Comparison of ENCODE assay signal across 10 mouse cellular contexts in the genomic region with DNA sequence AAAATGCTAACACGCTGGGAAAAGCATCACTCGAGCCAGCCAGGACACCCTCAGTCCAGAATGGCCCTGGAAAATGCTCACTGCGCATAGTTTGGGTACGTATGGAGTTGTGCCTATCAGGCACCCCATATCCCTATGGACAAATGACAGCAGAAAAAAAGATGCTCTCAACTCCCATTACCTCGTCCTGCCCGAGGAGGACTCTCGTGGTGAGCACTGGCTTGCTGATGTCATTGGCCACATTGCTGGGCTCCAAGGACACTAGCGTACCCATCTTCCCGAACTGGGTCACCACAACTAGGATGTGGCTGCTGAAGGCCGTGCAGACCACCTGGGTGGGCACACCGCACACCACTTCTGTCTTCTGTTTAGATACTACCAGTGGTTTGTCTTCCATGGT. TPM values are rescaled to one million over a fixed set of nuclear protein-coding genes. Genes with fewer than 3 reads are reported as not detected.
DNase-seq lines count a peak whose midpoint lies in the region; ATAC-seq and TF ChIP-seq lines count a peak whose summit lies in the region.
"Had no signal": no experiment of that assay in that cellular context is flagged by ENCODE, and none has a peak within 500 bp of the region (broad histone marks: within the 10 kb centered on the region; RNA-seq: fewer than 3 reads in every experiment).

No protein-coding gene starts in this region.

- no peaks in the 10 kb centered on the region for H3K9me3 ChIP-seq in kidney, postnatal 0 days (replicated peaks; ENCODE audit: low read length)
- H3K9me3 ChIP-seq in hindbrain, embryonic 16.5 days (ENCODE audit: control insufficient read depth, low read length): peaks cover 2% of the 10 kb centered on the region; the same call in 1 of the 2 replicates
- H3K9me3 ChIP-seq in midbrain, embryonic 16.5 days (replicated peaks; ENCODE audit: control insufficient read depth, low read length, poor library complexity, severe bottlenecking): no peaks in the 10 kb centered on the region

- no peaks in the 10 kb centered on the region for H3K27me3 ChIP-seq in kidney, postnatal 0 days (ENCODE audit: insufficient read depth, low read length)
- H3K27me3 ChIP-seq in hindbrain, embryonic 16.5 days (replicated peaks; ENCODE audit: control insufficient read depth, insufficient read depth, low read length): no peaks in the 10 kb centered on the region; the same call in 1 of the 2 replicates
- no peaks in the 10 kb centered on the region for H3K27me3 ChIP-seq in midbrain, embryonic 16.5 days (ENCODE audit: control insufficient read depth, insufficient read depth, low read depth, low read length)

- H3K4me2 ChIP-seq in kidney, postnatal 0 days (ENCODE audit: low read length): peak overlapping the region; percentile 88
- H3K4me2 ChIP-seq in hindbrain, embryonic 16.5 days (ENCODE audit: low read length): peak overlapping the region; percentile 98
- peak overlapping the region; percentile 99 for H3K4me2 ChIP-seq in midbrain, embryonic 16.5 days (ENCODE audit: low read length)

- peaks cover 9% of the 10 kb centered on the region for H3K4me1 ChIP-seq in kidney, postnatal 0 days (replicated peaks; ENCODE audit: insufficient read depth, low read length)
- peaks cover 4% of the 10 kb centered on the region for H3K4me1 ChIP-seq in cortical plate, adult 2 months (ENCODE audit: control insufficient read depth, insufficient read depth, low read length)
- H3K4me1 ChIP-seq in hindbrain, embryonic 16.5 days (ENCODE audit: control insufficient read depth, insufficient read depth, low read depth, low read length): peaks cover 16% of the 10 kb centered on the region
- H3K4me1 ChIP-seq in midbrain, embryonic 16.5 days (ENCODE audit: control insufficient read depth, insufficient read depth, low read length): peaks cover 19% of the 10 kb centered on the region

- TF ChIP-seq CTCF in kidney, postnatal 0 days (IDR thresholded peaks at IDR 0.05; ENCODE audit: low read depth): no peak
- no peak for TF ChIP-seq CTCF in cortical plate, adult 2 months (IDR thresholded peaks at IDR 0.05; ENCODE audit: extremely low read depth, insufficient read depth, low read length)

- 42% methylated on average over 11 of the region's 11 CpGs for WGBS in kidney, postnatal 0 days
- 45% methylated on average over 11 of the region's 11 CpGs for WGBS in hindbrain, embryonic 16.5 days
- WGBS in midbrain, embryonic 16.5 days: 44% methylated on average over 11 of the region's 11 CpGs

- ATAC-seq in kidney, postnatal 0 days (replicated peaks; ENCODE audit: low FRiP score, low read depth): no peak
- 0 out of 2 replicates have a peak, but pooled peaks have one; percentile 17 for ATAC-seq in hindbrain, embryonic 16.5 days
- ATAC-seq in midbrain, embryonic 16.5 days: 0 out of 2 replicates have a peak, but pooled peaks have one; percentile 47

- no peak overlapping the region for H3K27ac ChIP-seq in kidney, postnatal 0 days
- H3K27ac ChIP-seq in cortical plate, adult 2 months (ENCODE audit: insufficient read depth, low read length): no peak overlapping the region
- H3K27ac ChIP-seq in hindbrain, embryonic 16.5 days (ENCODE audit: low read depth, low read length): peak overlapping the region; percentile 77; the same call in 1 of the 2 replicates
- peak overlapping the region; percentile 62 for H3K27ac ChIP-seq in midbrain, embryonic 16.5 days (ENCODE audit: low read length)

- no peak for TF ChIP-seq POLR2A in cortical plate, adult 2 months (IDR thresholded peaks at IDR 0.05; ENCODE audit: extremely low read depth, insufficient read depth, low read length)

- peak overlapping the region; percentile 84 for H3K9ac ChIP-seq in kidney, postnatal 0 days (ENCODE audit: low read depth, low read length)
- H3K9ac ChIP-seq in hindbrain, embryonic 16.5 days (ENCODE audit: low read depth, low read length): peak overlapping the region; percentile 93
- H3K9ac ChIP-seq in midbrain, embryonic 16.5 days (ENCODE audit: low read depth, low read length): peak overlapping the region; percentile 85

- DNase-seq in kidney, postnatal 0 days (ENCODE audit: low spot score): no peak
- DNase-seq in kidney, adult 8-10 months: no peak
- no peak for DNase-seq in urinary bladder, postnatal 36 days (ENCODE audit: low spot score in 2 of 2)
- no peak for DNase-seq in adrenal gland, adult 18-20 months (ENCODE audit: low spot score in 2 of 2)
- no peak for DNase-seq in gastrocnemius, adult 8-10 months (ENCODE audit: low spot score in 2 of 2)

- H3K36me3 ChIP-seq in kidney, postnatal 0 days (ENCODE audit: insufficient read depth, low read length): peaks cover 7% of the 10 kb centered on the region; the same call in 1 of the 2 replicates
- peaks cover 22% of the 10 kb centered on the region; the same call in 1 of the 2 replicates for H3K36me3 ChIP-seq in hindbrain, embryonic 16.5 days (ENCODE audit: control insufficient read depth, insufficient read depth, low read length)
- H3K36me3 ChIP-seq in midbrain, embryonic 16.5 days (ENCODE audit: control insufficient read depth, insufficient read depth, low read length): peaks cover 12% of the 10 kb centered on the region; the same call in 1 of the 2 replicates

- peak overlapping the region; percentile 90 for H3K4me3 ChIP-seq in kidney, postnatal 0 days (replicated peaks; ENCODE audit: low read depth, low read length)
- H3K4me3 ChIP-seq in cortical plate, adult 2 months (ENCODE audit: insufficient read depth, low read length): peak overlapping the region; percentile 68
- H3K4me3 ChIP-seq in hindbrain, embryonic 16.5 days (ENCODE audit: low read length): peak overlapping the region; percentile 95
- H3K4me3 ChIP-seq in midbrain, embryonic 16.5 days (ENCODE audit: low read depth, low read length): peak overlapping the region; percentile 87

RNA-seq across cellular contexts. Expression of a gene that starts 0.3 kb away (rescaled TPM):
- polyA plus RNA-seq in kidney, postnatal 0 days (2015; fragmentation: Nextera tagmentation; extraction: Ambion mirVana): not detected in 2 replicates
- polyA plus RNA-seq in cortical plate, adult 2 months (2012; rRNA removed): not detected in 2 replicates
- polyA plus RNA-seq in hindbrain, embryonic 16.5 days (2015; fragmentation: Nextera tagmentation; extraction: Ambion mirVana): not detected in 2 replicates
- not detected in 2 replicates for polyA plus RNA-seq in midbrain, embryonic 16.5 days (2015; fragmentation: Nextera tagmentation; extraction: Ambion mirVana)
- total RNA-seq in adrenal gland, adult 18-20 months (2021): not detected
- total RNA-seq in gastrocnemius, adult 8-10 months (2022): not detected
- polyA plus RNA-seq: large intestine, adult 2 months; urinary bladder, adult 2 months had no signal

RNA-seq across cellular contexts. Expression of a gene that starts 0.7 kb away (rescaled TPM):
- polyA plus RNA-seq in kidney, postnatal 0 days (2015; fragmentation: Nextera tagmentation; extraction: Ambion mirVana): 61.0 and 66.9 TPM in 2 replicates
- 30.5 and 32.9 TPM in 2 replicates for polyA plus RNA-seq in cortical plate, adult 2 months (2012; rRNA removed)
- 70.7 and 73.0 TPM in 2 replicates for polyA plus RNA-seq in hindbrain, embryonic 16.5 days (2015; fragmentation: Nextera tagmentation; extraction: Ambion mirVana)
- 71.8 and 72.5 TPM in 2 replicates for polyA plus RNA-seq in midbrain, embryonic 16.5 days (2015; fragmentation: Nextera tagmentation; extraction: Ambion mirVana)
- 10 to 100 TPM; 18.3 to 19.9 TPM for total RNA-seq in adrenal gland, adult 18-20 months (2021)
- total RNA-seq in gastrocnemius, adult 8-10 months (2022): 10 to 100 TPM in 1 of 4 experiments, 1 to 10 TPM in 3; 7.8 to 10.4 (median 8.8) TPM

RNA-seq across cellular contexts. Expression of a gene that starts 6.2 kb away (rescaled TPM):
- polyA plus RNA-seq in kidney, postnatal 0 days (2015; fragmentation: Nextera tagmentation; extraction: Ambion mirVana): 11.2 and 13.3 TPM in 2 replicates
- 0.04 and 0.21 TPM in 2 replicates for polyA plus RNA-seq in cortical plate, adult 2 months (2012; rRNA removed)
- polyA plus RNA-seq in hindbrain, embryonic 16.5 days (2015; fragmentation: Nextera tagmentation; extraction: Ambion mirVana): 0.05 and 0.09 TPM in 2 replicates
- 0.09 and 0.26 TPM in 2 replicates for polyA plus RNA-seq in midbrain, embryonic 16.5 days (2015; fragmentation: Nextera tagmentation; extraction: Ambion mirVana)
- total RNA-seq in adrenal gland, adult 18-20 months (2021): 1 to 10 TPM in 1 of 2 experiments, under 1 TPM in 1; 0.33 to 1.3 TPM
- 1 to 10 TPM in 2 of 4 experiments, under 1 TPM in 2; 0.41 to 1.4 (median 0.88) TPM for total RNA-seq in gastrocnemius, adult 8-10 months (2022)

RNA-seq across cellular contexts. Expression of a gene that starts 34.6 kb away (rescaled TPM):
- polyA plus RNA-seq in kidney, postnatal 0 days (2015; fragmentation: Nextera tagmentation; extraction: Ambion mirVana): 12.8 and 14.4 TPM in 2 replicates
- polyA plus RNA-seq in cortical plate, adult 2 months (2012; rRNA removed): 7.6 and 7.9 TPM in 2 replicates
- polyA plus RNA-seq in hindbrain, embryonic 16.5 days (2015; fragmentation: Nextera tagmentation; extraction: Ambion mirVana): 12.1 and 13.0 TPM in 2 replicates
- 17.6 and 18.8 TPM in 2 replicates for polyA plus RNA-seq in midbrain, embryonic 16.5 days (2015; fragmentation: Nextera tagmentation; extraction: Ambion mirVana)
- total RNA-seq in adrenal gland, adult 18-20 months (2021): 10 to 100 TPM; 28.8 to 39.0 TPM
- 10 to 100 TPM; 15.2 to 21.2 (median 18.1) TPM for total RNA-seq in gastrocnemius, adult 8-10 months (2022)

RNA-seq across cellular contexts. Expression of a gene that starts 50.5 kb away (rescaled TPM):
- polyA plus RNA-seq in kidney, postnatal 0 days (2015; fragmentation: Nextera tagmentation; extraction: Ambion mirVana): 17.9 and 19.0 TPM in 2 replicates
- 66.5 and 68.5 TPM in 2 replicates for polyA plus RNA-seq in cortical plate, adult 2 months (2012; rRNA removed)
- polyA plus RNA-seq in hindbrain, embryonic 16.5 days (2015; fragmentation: Nextera tagmentation; extraction: Ambion mirVana): 27.1 and 32.6 TPM in 2 replicates
- polyA plus RNA-seq in midbrain, embryonic 16.5 days (2015; fragmentation: Nextera tagmentation; extraction: Ambion mirVana): 33.2 TPM in 2 replicates
- total RNA-seq in adrenal gland, adult 18-20 months (2021): 10 to 100 TPM; 47.8 to 53.5 TPM
- total RNA-seq in gastrocnemius, adult 8-10 months (2022): 10 to 100 TPM; 29.3 to 37.0 (median 32.3) TPM

Comparison
In these comparisons a context has a peak if more than half of its experiments do, and no peak if none do; other contexts are left out.
1. H3K27ac ChIP-seq: peak in hindbrain, embryonic 16.5 days (single experiment) and midbrain, embryonic 16.5 days (single experiment); none in kidney, postnatal 0 days (single experiment) and cortical plate, adult 2 months (single experiment).
2. Peak in every context shown above with its lines, with median percentiles within 50 percentile points of each other: H3K4me2 ChIP-seq, H3K4me3 ChIP-seq and H3K9ac ChIP-seq.